In genomic region chr4:24620005-24620404, GRCm38 (mm10) we compare ENCODE assay signal across 16 mouse cellular contexts.
DNase-seq lines count a peak whose midpoint lies in the region; ATAC-seq and TF ChIP-seq lines count a peak whose summit lies in the region.
"Had no signal": no experiment of that assay in that cellular context is flagged by ENCODE, and none has a peak within 500 bp of the region (broad histone marks: within the 10 kb centered on the region; RNA-seq: fewer than 3 reads in every experiment).

No protein-coding gene starts in this region.

- no peaks in the 10 kb centered on the region for H3K27me3 ChIP-seq in kidney, embryonic 16.5 days (ENCODE audit: insufficient read depth, low read length)
- H3K27me3 ChIP-seq in stomach, postnatal 0 days (ENCODE audit: control insufficient read depth, insufficient read depth, low read length): no peaks in the 10 kb centered on the region
- H3K27me3 ChIP-seq: limb, embryonic 13.5 days had no signal

- H3K27ac ChIP-seq in kidney, embryonic 16.5 days (ENCODE audit: low read length): peak overlapping the region; percentile 43; the same call in 1 of the 2 replicates
- H3K27ac ChIP-seq in stomach, postnatal 0 days (replicated peaks): peak overlapping the region; percentile 73
- H3K27ac ChIP-seq: hindbrain, embryonic 10.5 days; left cerebral cortex, adult 2 months; limb, embryonic 13.5 days; macrophage had no signal

- no peak overlapping the region for H3K9ac ChIP-seq in kidney, embryonic 16.5 days (replicated peaks; ENCODE audit: low read length)
- H3K9ac ChIP-seq in stomach, postnatal 0 days (ENCODE audit: low read length): no peak overlapping the region
- H3K9ac ChIP-seq: limb, embryonic 13.5 days had no signal

- WGBS in kidney, embryonic 16.5 days: 43% methylated on average over 6 of the region's 6 CpGs
- WGBS in stomach, postnatal 0 days: 13% methylated on average over 6 of the region's 6 CpGs

- H3K4me2 ChIP-seq in kidney, embryonic 16.5 days (replicated peaks; ENCODE audit: low read depth, low read length): no peak overlapping the region
- H3K4me2 ChIP-seq in stomach, postnatal 0 days (replicated peaks; ENCODE audit: low read depth): 0 out of 2 replicates have a peak overlapping the region, but pooled peaks have one; percentile 23
- H3K4me2 ChIP-seq: limb, embryonic 13.5 days had no signal

- H3K36me3 ChIP-seq in kidney, embryonic 16.5 days (ENCODE audit: insufficient read depth, low read length): no peaks in the 10 kb centered on the region
- H3K36me3 ChIP-seq in stomach, postnatal 0 days (ENCODE audit: control insufficient read depth, insufficient read depth, low read length): no peaks in the 10 kb centered on the region
- H3K36me3 ChIP-seq: hindbrain, embryonic 10.5 days had no signal

- TF ChIP-seq CTCF in stomach, postnatal 0 days (IDR thresholded peaks at IDR 0.05; ENCODE audit: low read depth): no peak

- no peak overlapping the region for H3K4me3 ChIP-seq in kidney, embryonic 16.5 days (ENCODE audit: low read length)
- no peak overlapping the region for H3K4me3 ChIP-seq in stomach, postnatal 0 days (ENCODE audit: low read depth, low read length)
- H3K4me3 ChIP-seq: hindbrain, embryonic 10.5 days; left cerebral cortex, adult 2 months; limb, embryonic 13.5 days had no signal

- ATAC-seq in kidney, embryonic 16.5 days (ENCODE audit: low FRiP score, low TSS enrichment): peak; percentile 73; the same call in 1 of the 2 replicates
- peak; percentile 77; the same call in 1 of the 2 replicates for ATAC-seq in stomach, postnatal 0 days (ENCODE audit: low FRiP score, low TSS enrichment)
- ATAC-seq: CD4-positive, CD25-positive, alpha-beta regulatory T cell, adult 4 months had no signal

- no peak for DNase-seq in kidney, adult 8-10 months
- peak; percentile 4 for DNase-seq in urinary bladder, postnatal 14 days (ENCODE audit: low spot score)
- no peak for DNase-seq in urinary bladder, postnatal 36 days (ENCODE audit: low spot score in 2 of 2)
- DNase-seq in forelimb bud, embryonic 11.5 days (ENCODE audit: low read depth, low spot score): peak; percentile 36
- no peak for DNase-seq in stomach, postnatal 0 days (ENCODE audit: low spot score)
- DNase-seq in testis, postnatal 10 days (ENCODE audit: low spot score): no peak
- DNase-seq in retina, postnatal 1 day: no peak
- DNase-seq: adrenal gland, adult 8-10 months; cerebellum, adult 11-12 months; thymus, postnatal 25 days had no signal

- peak; percentile 80 for TF ChIP-seq EP300 in stomach, postnatal 0 days (optimal IDR thresholded peaks at IDR 0.05)

- H3K4me1 ChIP-seq in kidney, embryonic 16.5 days (ENCODE audit: insufficient read depth, low read length): 0 out of 2 replicates have a peak, but pooled peaks cover 4% of the 10 kb centered on the region
- H3K4me1 ChIP-seq in stomach, postnatal 0 days (replicated peaks; ENCODE audit: control insufficient read depth, insufficient read depth): no peaks in the 10 kb centered on the region
- H3K4me1 ChIP-seq: hindbrain, embryonic 10.5 days had no signal

- no peaks in the 10 kb centered on the region for H3K9me3 ChIP-seq in kidney, embryonic 16.5 days (ENCODE audit: low read length)
- no peaks in the 10 kb centered on the region for H3K9me3 ChIP-seq in stomach, postnatal 0 days (ENCODE audit: control insufficient read depth, low read length)
- H3K9me3 ChIP-seq: hindbrain, embryonic 10.5 days; limb, embryonic 13.5 days had no signal

Comparison
In these comparisons a context has a peak if more than half of its experiments do, and no peak if none do; other contexts are left out.
1. DNase-seq: peak in urinary bladder, postnatal 14 days (single experiment) and forelimb bud, embryonic 11.5 days (single experiment); none in kidney, adult 8-10 months (0 of 2), urinary bladder, postnatal 36 days (0 of 2), stomach, postnatal 0 days (single experiment), testis, postnatal 10 days (single experiment) and retina, postnatal 1 day (single experiment).